Mouse (Mus musculus): Measurements from ENCODE around the gene Paqr7. TPM values are rescaled to one million over a fixed set of nuclear protein-coding genes. Genes with fewer than 3 reads are reported as not detected.

The Paqr7 gene
- polyA plus RNA-seq, 1 experiment from 2014 or later, result 0.57 TPM

- Histone ChIP-seq H3K27ac (ENCODE audit: low read depth, low read length) (no peak overlapping the region), H3K36me3 (ENCODE audit: control insufficient read depth, insufficient read depth, low read length) (0 out of 2 replicates have a peak, but pooled peaks cover 4% of the 10 kb centered on the region), H3K4me1 (ENCODE audit: control insufficient read depth, insufficient read depth, low read length) (no peaks in the 10 kb centered on the region), H3K4me3 (ENCODE audit: low read length) (no peak overlapping the region), H3K4me2 (replicated peaks; ENCODE audit: low read depth, low read length) (no peak overlapping the region), H3K27me3 (ENCODE audit: control insufficient read depth, insufficient read depth, low read length) (0 out of 2 replicates have a peak, but pooled peaks cover 4% of the 10 kb centered on the region), H3K9ac (ENCODE audit: low read depth, low read length) (no peak overlapping the region), H3K9me3 (ENCODE audit: control insufficient read depth, low read length) (no peaks in the 10 kb centered on the region)
- WGBS, result 62% methylated on average over 6 of the region's 6 CpGs
- no peak for ATAC-seq (ENCODE audit: low FRiP score, low TSS enrichment)
These were observed 15.2 kb upstream of the Paqr7 start for GRCm38 (mm10) chr4:134481270-134481669.

GRCm38 (mm10) chr4:134482442-134482841, 14.1 kb upstream of the Paqr7 start:
- Histone ChIP-seq H3K4me3 (ENCODE audit: low read length) (no peak overlapping the region), H3K9me3 (ENCODE audit: control insufficient read depth, low read length) (no peaks in the 10 kb centered on the region), H3K4me1 (ENCODE audit: control insufficient read depth, insufficient read depth, low read length) (no peaks in the 10 kb centered on the region), H3K27ac (ENCODE audit: low read depth, low read length) (no peak overlapping the region), H3K36me3 (ENCODE audit: control insufficient read depth, insufficient read depth, low read length) (no peaks in the 10 kb centered on the region), H3K9ac (ENCODE audit: low read depth, low read length) (no peak overlapping the region), H3K27me3 (ENCODE audit: control insufficient read depth, insufficient read depth, low read length) (0 out of 2 replicates have a peak, but pooled peaks cover 4% of the 10 kb centered on the region), H3K4me2 (replicated peaks; ENCODE audit: low read depth, low read length) (no peak overlapping the region)
- ATAC-seq (ENCODE audit: low FRiP score, low TSS enrichment), result no peak
- WGBS, result 69% methylated on average over 8 of the region's 8 CpGs

- Histone ChIP-seq H3K4me2 (replicated peaks; ENCODE audit: low read depth, low read length) (no peak overlapping the region), H3K4me1 (ENCODE audit: control insufficient read depth, insufficient read depth, low read length) (no peaks in the 10 kb centered on the region), H3K27ac (ENCODE audit: low read depth, low read length) (no peak overlapping the region), H3K27me3 (ENCODE audit: control insufficient read depth, insufficient read depth, low read length) (0 out of 2 replicates have a peak, but pooled peaks cover 4% of the 10 kb centered on the region), H3K9me3 (ENCODE audit: control insufficient read depth, low read length) (no peaks in the 10 kb centered on the region), H3K36me3 (ENCODE audit: control insufficient read depth, insufficient read depth, low read length) (no peaks in the 10 kb centered on the region), H3K4me3 (ENCODE audit: low read length) (no peak overlapping the region), H3K9ac (ENCODE audit: low read depth, low read length) (no peak overlapping the region)
- 65% methylated on average over 6 of the region's 6 CpGs for WGBS
- ATAC-seq (ENCODE audit: low FRiP score, low TSS enrichment), result no peak
These were observed 13.3 kb upstream of the Paqr7 start for GRCm38 (mm10) chr4:134483078-134483688.

GRCm38 (mm10) chr4:134483696-134484095, 12.8 kb upstream of the Paqr7 start:
- Histone ChIP-seq H3K4me2 (replicated peaks; ENCODE audit: low read depth, low read length) (no peak overlapping the region), H3K9ac (ENCODE audit: low read depth, low read length) (no peak overlapping the region), H3K36me3 (ENCODE audit: control insufficient read depth, insufficient read depth, low read length) (no peaks in the 10 kb centered on the region), H3K9me3 (ENCODE audit: control insufficient read depth, low read length) (no peaks in the 10 kb centered on the region), H3K27ac (ENCODE audit: low read depth, low read length) (no peak overlapping the region), H3K27me3 (ENCODE audit: control insufficient read depth, insufficient read depth, low read length) (0 out of 2 replicates have a peak, but pooled peaks cover 4% of the 10 kb centered on the region), H3K4me1 (ENCODE audit: control insufficient read depth, insufficient read depth, low read length) (no peaks in the 10 kb centered on the region), H3K4me3 (ENCODE audit: low read length) (no peak overlapping the region)
- WGBS, result 64% methylated on average over 6 of the region's 6 CpGs
- ATAC-seq (ENCODE audit: low FRiP score, low TSS enrichment), result no peak

- no peak overlapping the region for H3K4me3 ChIP-seq (ENCODE audit: low read length)
- no peak for ATAC-seq (ENCODE audit: low FRiP score, low TSS enrichment)
- no peaks in the 10 kb centered on the region for H3K36me3 ChIP-seq (ENCODE audit: control insufficient read depth, insufficient read depth, low read length)
- H3K9ac ChIP-seq (ENCODE audit: low read depth, low read length), result no peak overlapping the region
- no peaks in the 10 kb centered on the region for H3K9me3 ChIP-seq (ENCODE audit: control insufficient read depth, low read length)
- WGBS, result 84% methylated on average over 10 of the region's 10 CpGs
- no peak overlapping the region for H3K4me2 ChIP-seq (replicated peaks; ENCODE audit: low read depth, low read length)
- no peak overlapping the region for H3K27ac ChIP-seq (ENCODE audit: low read depth, low read length)
- H3K4me1 ChIP-seq (ENCODE audit: control insufficient read depth, insufficient read depth, low read length), result no peaks in the 10 kb centered on the region
- H3K27me3 ChIP-seq (ENCODE audit: control insufficient read depth, insufficient read depth, low read length), result 0 out of 2 replicates have a peak, but pooled peaks cover 4% of the 10 kb centered on the region
These were observed 12.3 kb upstream of the Paqr7 start for GRCm38 (mm10) chr4:134484231-134484630.

GRCm38 (mm10) chr4:134485151-134485900, 11.2 kb upstream of the Paqr7 start:
- Histone ChIP-seq H3K9ac (ENCODE audit: low read depth, low read length) (no peak overlapping the region), H3K4me1 (ENCODE audit: control insufficient read depth, insufficient read depth, low read length) (no peaks in the 10 kb centered on the region), H3K27ac (ENCODE audit: low read depth, low read length) (no peak overlapping the region), H3K4me2 (replicated peaks; ENCODE audit: low read depth, low read length) (no peak overlapping the region), H3K9me3 (ENCODE audit: control insufficient read depth, low read length) (no peaks in the 10 kb centered on the region; the same call in 1 of the 2 replicates), H3K4me3 (ENCODE audit: low read length) (no peak overlapping the region), H3K27me3 (ENCODE audit: control insufficient read depth, insufficient read depth, low read length) (0 out of 2 replicates have a peak, but pooled peaks cover 4% of the 10 kb centered on the region), H3K36me3 (ENCODE audit: control insufficient read depth, insufficient read depth, low read length) (no peaks in the 10 kb centered on the region)
- WGBS, result 78% methylated on average over 5 of the region's 5 CpGs
- ATAC-seq (ENCODE audit: low FRiP score, low TSS enrichment), result no peak

GRCm38 (mm10) chr4:134488211-134488610, 8.3 kb upstream of the Paqr7 start:
- H3K4me3 ChIP-seq (ENCODE audit: low read length), result no peak overlapping the region
- no peak overlapping the region for H3K9ac ChIP-seq (ENCODE audit: low read depth, low read length)
- H3K36me3 ChIP-seq (ENCODE audit: control insufficient read depth, insufficient read depth, low read length), result no peaks in the 10 kb centered on the region
- WGBS, result 85% methylated on average over 5 of the region's 5 CpGs
- no peak overlapping the region for H3K4me2 ChIP-seq (replicated peaks; ENCODE audit: low read depth, low read length)
- H3K4me1 ChIP-seq (ENCODE audit: control insufficient read depth, insufficient read depth, low read length), result no peaks in the 10 kb centered on the region
- no peaks in the 10 kb centered on the region for H3K27me3 ChIP-seq (ENCODE audit: control insufficient read depth, insufficient read depth, low read length)
- no peak overlapping the region for H3K27ac ChIP-seq (ENCODE audit: low read depth, low read length)
- H3K9me3 ChIP-seq (ENCODE audit: control insufficient read depth, low read length), result no peaks in the 10 kb centered on the region; the same call in 1 of the 2 replicates
- ATAC-seq (ENCODE audit: low FRiP score, low TSS enrichment), result no peak

- no peak overlapping the region for H3K27ac ChIP-seq (ENCODE audit: low read depth, low read length)
- H3K4me1 ChIP-seq (ENCODE audit: control insufficient read depth, insufficient read depth, low read length), result no peaks in the 10 kb centered on the region
- no peak overlapping the region for H3K4me3 ChIP-seq (ENCODE audit: low read length)
- no peaks in the 10 kb centered on the region for H3K27me3 ChIP-seq (ENCODE audit: control insufficient read depth, insufficient read depth, low read length)
- 82% methylated on average over 11 of the region's 11 CpGs for WGBS
- H3K9ac ChIP-seq (ENCODE audit: low read depth, low read length), result no peak overlapping the region
- no peak for ATAC-seq (ENCODE audit: low FRiP score, low TSS enrichment)
- H3K4me2 ChIP-seq (replicated peaks; ENCODE audit: low read depth, low read length), result no peak overlapping the region
- H3K36me3 ChIP-seq (ENCODE audit: control insufficient read depth, insufficient read depth, low read length), result no peaks in the 10 kb centered on the region
- H3K9me3 ChIP-seq (ENCODE audit: control insufficient read depth, low read length), result no peaks in the 10 kb centered on the region; the same call in 1 of the 2 replicates
These were observed 6.4 kb upstream of the Paqr7 start for GRCm38 (mm10) chr4:134489986-134490665.
